Mouse (Mus musculus): ENCODE data around the gene Dcaf15.

DNA sequence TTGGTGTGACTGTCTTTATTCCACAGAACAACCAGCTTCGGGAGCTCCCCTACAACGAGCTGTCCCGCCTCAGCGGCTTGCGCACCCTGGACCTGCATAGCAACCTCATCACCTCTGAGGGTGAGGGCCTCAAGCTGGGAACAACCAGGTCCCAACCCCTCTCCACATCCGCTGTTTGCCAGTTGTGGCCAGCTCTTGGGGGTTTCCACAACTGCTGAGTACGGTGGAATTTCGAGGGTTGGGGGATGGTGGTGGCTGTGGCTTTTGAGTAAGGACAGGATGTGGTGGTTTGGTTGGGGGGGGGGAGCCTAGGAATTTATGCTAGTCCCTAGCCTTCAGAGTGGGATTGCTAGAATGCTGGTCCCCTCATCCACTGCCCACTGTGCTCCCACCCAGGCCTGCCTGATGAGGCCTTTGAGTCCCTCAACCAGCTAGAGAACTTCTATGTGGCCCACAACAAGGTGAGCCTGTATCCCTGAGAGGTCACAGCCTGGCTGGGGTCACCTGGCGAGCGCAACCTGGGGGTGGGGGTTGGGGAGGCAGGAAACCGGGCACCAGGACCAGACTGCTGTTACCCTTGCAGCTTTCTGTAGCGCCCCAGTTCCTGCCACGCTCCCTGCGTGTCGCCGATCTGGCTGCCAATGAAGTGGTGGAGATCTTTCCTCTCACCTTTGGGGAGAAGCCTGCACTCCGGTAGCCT is 22.8 kb upstream of the Dcaf15 start:
- no peak for TF ChIP-seq EP300 (optimal IDR thresholded peaks at IDR 0.05)
- TF ChIP-seq CTCF (IDR thresholded peaks at IDR 0.05; ENCODE audit: low read depth) = no peak

Measured in stomach, postnatal 0 days (tissue).